Mouse (Mus musculus): ENCODE measurements around the gene Timp3.

DNA sequence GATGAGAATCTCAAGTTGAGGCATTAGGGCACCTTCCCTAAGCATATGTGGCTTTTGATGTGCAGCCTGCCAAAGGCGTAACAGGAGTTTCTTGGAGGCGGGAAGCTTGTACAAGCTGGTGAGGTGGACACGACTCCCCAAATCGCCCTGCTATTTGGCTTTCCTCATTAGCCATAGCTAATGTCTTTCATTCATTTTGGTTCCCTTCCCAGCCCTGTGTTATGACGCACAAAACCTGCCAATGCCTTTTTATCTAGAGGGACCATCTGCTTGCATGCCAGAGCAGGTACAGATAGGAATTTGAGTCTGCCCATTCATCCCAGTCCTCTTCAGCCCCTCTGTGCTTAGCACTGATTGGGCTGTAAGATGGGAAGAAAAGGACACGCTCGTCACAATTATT lies 40.2 kb downstream of the Timp3 start:
- TF ChIP-seq POLR2A (IDR thresholded peaks at IDR 0.05; ENCODE audit: low read depth, low read length) (no peak), CTCF (IDR thresholded peaks at IDR 0.05; ENCODE audit: extremely low read depth, insufficient read depth, insufficient read length, insufficient replicate concordance) (no peak)
